Mouse (Mus musculus): ENCODE results near the gene Fam98b.

Fam98b gene

DNA sequence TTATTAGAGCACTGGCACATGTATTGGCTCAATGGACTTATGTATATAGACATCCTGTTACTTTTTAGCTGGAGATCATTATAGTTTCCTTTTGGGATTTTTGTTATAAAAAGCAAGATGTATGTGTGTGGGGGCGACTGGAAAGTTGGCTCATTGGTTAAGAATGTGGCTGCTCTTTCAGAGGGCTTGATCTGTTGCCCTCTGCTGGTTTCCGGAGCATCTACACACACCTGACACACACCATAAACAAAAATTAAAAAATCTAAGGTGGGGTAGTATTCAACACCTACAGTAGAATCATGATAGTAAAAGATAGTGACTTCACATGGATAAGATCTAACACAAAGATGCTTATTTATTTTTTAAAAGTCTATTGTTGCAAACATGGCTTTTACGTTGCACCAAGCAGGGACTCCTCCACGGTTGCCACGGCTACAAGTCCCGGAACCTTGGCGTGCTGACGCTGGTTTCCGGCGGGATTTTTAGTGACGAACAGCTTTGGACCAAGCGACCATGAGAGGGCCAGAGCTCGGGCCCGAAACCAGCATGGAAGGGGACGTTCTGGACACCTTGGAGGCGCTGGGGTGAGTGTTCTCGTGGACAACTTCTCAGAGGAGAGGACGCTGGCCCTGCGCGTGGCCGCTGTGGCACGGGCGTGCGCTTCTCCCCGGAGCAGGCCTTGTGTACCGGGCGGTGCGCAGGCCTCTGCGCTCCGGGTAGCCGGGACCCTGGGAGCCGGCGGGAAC, at the start of gene Fam98b:
Fam98b (plus strand) TSS at position 485 of the 746 bp plus-strand sequence.
- DNase-seq (ENCODE audit: low read depth in 1 of 2, low spot score in 2 of 2) = peak; percentile 66 to 80

GRCm38 (mm10) chr2:117200869-117201338, 48.6 kb upstream of the Fam98b start:
- no peak for DNase-seq (ENCODE audit: low read depth in 1 of 2, low spot score in 2 of 2)

- no peak for DNase-seq (ENCODE audit: low read depth in 1 of 2, low spot score in 2 of 2)
These were observed 46.2 kb upstream of the Fam98b start for GRCm38 (mm10) chr2:117203350-117203749.

GRCm38 (mm10) chr2:117204534-117204933, 45.0 kb upstream of the Fam98b start:
- DNase-seq (ENCODE audit: low read depth in 1 of 2, low spot score in 2 of 2) = no peak

- DNase-seq (ENCODE audit: low read depth in 1 of 2, low spot score in 2 of 2) = no peak
These were observed 44.5 kb upstream of the Fam98b start for GRCm38 (mm10) chr2:117205066-117205465.

- DNase-seq (ENCODE audit: low read depth in 1 of 2, low spot score in 2 of 2) = no peak
These were observed 39.0 kb upstream of the Fam98b start for GRCm38 (mm10) chr2:117210416-117211085.

DNA sequence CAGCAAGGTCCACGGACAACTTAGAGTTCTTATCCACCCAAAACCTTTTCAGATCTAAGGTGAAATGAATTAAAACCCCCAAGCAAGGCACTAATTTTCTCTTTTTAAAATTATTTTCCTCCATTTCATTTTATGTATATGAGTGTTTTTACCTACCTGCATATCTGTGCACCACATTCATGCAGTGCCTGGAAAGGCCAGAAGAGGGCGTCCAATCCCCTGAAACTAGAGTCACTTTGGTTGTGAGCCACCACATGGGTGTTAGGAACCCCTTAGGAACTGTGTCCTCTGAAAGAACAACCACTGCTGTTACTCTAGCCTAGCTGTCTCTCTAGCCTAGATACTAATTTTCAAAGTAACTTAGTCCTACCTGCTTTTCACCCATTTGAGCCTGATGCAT, 33.4 kb upstream of the Fam98b start:
- no peak for DNase-seq (ENCODE audit: low read depth in 1 of 2, low spot score in 2 of 2)

DNA sequence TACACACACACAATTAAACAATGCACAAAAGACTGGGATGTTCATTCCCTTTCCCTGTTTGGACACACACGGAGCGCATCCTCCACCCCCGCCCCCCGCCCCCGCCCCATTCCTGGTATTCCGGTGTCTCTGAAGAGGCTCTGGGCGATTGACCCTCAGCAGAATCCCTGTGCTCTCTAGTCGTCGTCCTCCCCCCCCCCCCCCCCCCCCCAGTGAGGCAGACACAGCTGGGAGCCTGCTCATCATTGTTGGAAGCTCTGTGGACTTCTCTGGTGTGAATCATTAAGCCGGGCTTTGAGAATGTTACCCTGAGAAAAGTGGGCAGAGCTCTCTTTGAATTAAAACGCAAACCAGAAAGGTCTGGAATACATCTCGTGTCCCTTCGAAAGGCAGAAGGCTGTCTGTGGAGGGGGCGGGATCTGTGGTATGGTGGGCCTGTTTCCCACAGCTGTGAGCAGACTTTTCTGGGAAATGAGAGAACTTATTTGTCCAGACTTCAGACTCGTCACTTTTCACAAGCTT, 31.8 kb upstream of the Fam98b start:
- DNase-seq (ENCODE audit: low read depth in 1 of 2, low spot score in 2 of 2) = no peak

GRCm38 (mm10) chr2:117219536-117219935, 30.0 kb upstream of the Fam98b start:
- no peak for DNase-seq (ENCODE audit: low read depth in 1 of 2, low spot score in 2 of 2)

DNA sequence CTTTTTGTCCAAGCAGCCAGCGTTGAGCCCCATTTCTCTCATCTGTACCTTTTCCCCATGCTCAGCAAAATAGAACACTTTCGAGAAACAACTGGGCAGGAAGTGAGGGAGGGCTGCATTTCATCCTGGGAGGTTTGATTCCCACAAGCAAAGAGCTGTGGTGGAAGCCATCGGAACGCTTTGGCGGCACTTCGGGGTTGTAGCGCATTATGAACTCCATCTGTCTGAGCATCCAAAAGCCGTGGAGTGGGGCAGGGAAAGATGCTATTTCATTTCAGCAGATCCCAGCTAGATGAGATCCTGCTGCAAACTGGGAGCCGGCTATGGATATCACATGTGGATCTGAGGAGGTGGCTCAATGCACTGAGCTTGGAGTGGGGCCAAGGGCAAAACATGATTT, 26.9 kb upstream of the Fam98b start:
- no peak for DNase-seq (ENCODE audit: low read depth in 1 of 2, low spot score in 2 of 2)

GRCm38 (mm10) chr2:117228601-117229125, 20.9 kb upstream of the Fam98b start:
- no peak for DNase-seq (ENCODE audit: low read depth in 1 of 2, low spot score in 2 of 2)

DNA sequence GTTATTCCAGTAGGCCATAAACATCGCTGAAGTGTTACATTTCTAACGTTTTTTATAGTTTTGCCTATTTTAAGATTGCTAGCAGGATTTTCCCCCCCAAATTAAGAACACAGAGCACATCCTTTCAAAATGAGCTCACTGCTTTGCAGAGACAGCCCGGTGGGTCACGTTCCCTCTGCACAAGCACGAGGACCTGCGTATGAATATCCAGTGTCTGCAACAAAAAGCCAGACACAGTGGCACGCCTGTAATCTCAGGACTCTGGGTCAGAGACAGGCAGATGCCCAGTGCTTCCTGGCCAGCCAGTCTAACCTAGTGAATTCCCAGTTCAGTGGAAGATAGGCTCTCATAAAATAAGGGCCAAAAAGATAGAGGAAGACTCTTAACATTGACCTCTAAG, 19.3 kb upstream of the Fam98b start:
- no peak for DNase-seq (ENCODE audit: low read depth in 1 of 2, low spot score in 2 of 2)

GRCm38 (mm10) chr2:117231257-117231656, 18.3 kb upstream of the Fam98b start:
- peak; percentile 13 to 60 for DNase-seq (ENCODE audit: low read depth in 1 of 2, low spot score in 2 of 2)

- DNase-seq (ENCODE audit: low read depth in 1 of 2, low spot score in 2 of 2) = no peak
These were observed 7.6 kb upstream of the Fam98b start for GRCm38 (mm10) chr2:117241953-117242352.

GRCm38 (mm10) chr2:117250001-117250510, 517 bp downstream of the Fam98b start:
- DNase-seq (ENCODE audit: low read depth in 1 of 2, low spot score in 2 of 2) = no peak

DNA sequence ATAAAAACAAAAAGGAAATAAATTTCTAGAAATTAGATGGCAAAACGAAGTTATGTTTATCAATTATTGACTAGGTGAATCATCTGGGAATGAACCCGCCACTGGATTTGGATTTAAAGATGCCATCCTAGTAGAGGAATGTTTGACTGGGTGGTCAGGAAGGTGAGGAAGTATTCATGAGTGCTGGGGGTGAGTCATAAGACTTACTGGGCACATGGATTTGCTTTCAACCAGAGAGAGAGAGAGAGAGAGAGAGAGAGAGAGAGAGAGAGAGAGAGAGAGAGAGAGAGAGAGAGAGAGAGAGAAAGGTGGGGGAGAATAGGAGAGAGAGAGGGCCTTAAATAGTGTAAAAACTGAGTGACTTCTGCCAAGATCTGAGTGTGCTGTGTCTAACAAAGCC, 5.9 kb downstream of the Fam98b start:
- no peak for DNase-seq (ENCODE audit: low read depth in 1 of 2, low spot score in 2 of 2)

- DNase-seq (ENCODE audit: low read depth in 1 of 2, low spot score in 2 of 2) = no peak
These were observed 8.1 kb downstream of the Fam98b start for GRCm38 (mm10) chr2:117257617-117258016.

- no peak for DNase-seq (ENCODE audit: low read depth in 1 of 2, low spot score in 2 of 2)
These were observed 12.6 kb downstream of the Fam98b start for GRCm38 (mm10) chr2:117262184-117262583.

DNA sequence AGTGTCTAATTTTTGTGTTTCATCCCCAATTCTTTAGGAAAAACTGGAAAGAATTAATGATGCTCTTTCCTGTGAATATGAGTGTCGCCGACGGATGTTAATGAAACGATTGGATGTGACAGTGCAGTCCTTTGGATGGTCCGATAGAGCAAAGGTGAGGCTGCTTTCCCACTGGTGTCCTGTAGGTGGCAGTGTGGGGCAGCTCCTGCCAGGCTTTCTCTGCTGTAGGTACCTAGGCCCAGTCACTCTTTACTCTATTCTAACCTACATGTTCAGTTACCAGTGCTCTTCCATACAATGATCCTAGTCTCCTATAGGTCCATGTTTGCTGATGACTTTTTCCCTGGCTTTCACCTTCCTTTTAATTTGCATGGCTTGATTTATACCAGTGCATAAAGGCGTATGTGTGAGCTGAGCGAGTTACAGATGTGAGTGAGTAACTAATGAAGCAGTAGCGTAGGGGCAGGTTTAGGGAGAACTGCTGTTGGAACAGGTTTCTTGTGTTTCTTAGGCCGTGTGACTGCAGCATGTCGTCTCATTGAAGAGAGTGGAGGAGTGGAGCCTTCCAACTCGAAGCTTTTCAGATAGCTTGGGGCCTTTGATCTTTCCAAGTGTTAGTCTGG, 14.4 kb downstream of the Fam98b start:
- peak in 1 of 2 experiments; percentile 56 for DNase-seq (ENCODE audit: low read depth in 1 of 2, low spot score in 2 of 2)

DNA sequence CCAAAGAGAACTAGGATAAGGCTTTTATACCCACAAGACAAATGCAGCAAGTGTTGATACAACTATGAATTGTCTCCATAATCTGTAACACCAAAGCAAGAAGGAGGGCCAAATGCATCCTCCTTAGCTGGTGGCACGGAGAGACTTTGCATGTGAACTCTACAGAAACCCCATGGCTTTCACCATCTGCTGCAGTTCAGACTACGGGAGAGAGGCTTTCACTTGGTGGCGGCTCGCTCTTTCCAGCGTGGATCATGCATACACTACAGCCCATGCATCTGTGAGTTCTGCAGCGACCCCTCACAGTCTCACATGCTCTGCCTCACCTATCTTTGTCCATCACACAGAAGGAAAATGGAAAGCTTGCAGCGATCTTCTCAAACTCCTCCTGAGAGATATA, 38.8 kb downstream of the Fam98b start:
- DNase-seq (ENCODE audit: low read depth in 1 of 2, low spot score in 2 of 2) = no peak
